Mouse (Mus musculus) hindbrain, embryonic 15.5 days (tissue): ENCODE data around the gene Prpf19. TPM values are rescaled to one million over a fixed set of nuclear protein-coding genes. Genes with fewer than 3 reads are reported as not detected.

Source experiments
- ATAC-seq: fragments of 200-750 bp; cut with Nextera tagmentation; 2 replicates; pipeline ENCODE4 v1.8.0; 2017; ENCODE audit warnings: low read depth, moderate number of reproducible peaks, moderate TSS enrichment; ENCODE audit not compliant: low FRiP score
- H3K27ac ChIP-seq: fragments of 300-500 bp; sonication (generic); replicated peaks from 2 replicates; pipeline ENCODE4 v1.5.1; 2015; ENCODE audit warnings: mild to moderate bottlenecking, inconsistent platforms
- H3K27me3 ChIP-seq: fragments of 300-500 bp; sonication (generic); 2 replicates; pipeline ENCODE4 v1.6.1; 2015; ENCODE audit warnings: control low read depth, inconsistent platforms
- H3K36me3 ChIP-seq: fragments of 300-500 bp; sonication (generic); 2 replicates; pipeline ENCODE4 v1.6.1; 2015; ENCODE audit warnings: control low read depth, inconsistent platforms
- H3K4me1 ChIP-seq: fragments of 300-500 bp; sonication (generic); replicated peaks from 2 replicates; pipeline ENCODE4 v1.6.1; 2015; ENCODE audit warnings: control low read depth, inconsistent platforms
- H3K4me2 ChIP-seq: fragments of 300-500 bp; sonication (generic); 2 replicates; pipeline ENCODE4 v1.6.1; 2015; ENCODE audit warnings: moderate library complexity, mild to moderate bottlenecking, inconsistent platforms
- H3K4me3 ChIP-seq: fragments of 300-500 bp; sonication (generic); 2 replicates; pipeline ENCODE4 v1.5.1; 2015; ENCODE audit warnings: mild to moderate bottlenecking, inconsistent platforms
- H3K9ac ChIP-seq: fragments of 300-500 bp; sonication (generic); 2 replicates; pipeline ENCODE4 v1.6.1; 2015; ENCODE audit warnings: inconsistent platforms
- H3K9me3 ChIP-seq: fragments of 300-500 bp; sonication (generic); 2 replicates; pipeline ENCODE4 v1.6.1; 2016; ENCODE audit warnings: control low read depth, inconsistent platforms
- WGBS: fragments of 180-500 bp; shearing (Covaris S2); methylation state at CpG from one replicate; pipeline ENCODE4 v1.1.7; 2015; 5-methylcytosine and 5-hydroxymethylcytosine counted together
- polyA plus RNA-seq: library from polyadenylated mRNA; unstranded; fragments of >200 nt; fragmentation: Nextera tagmentation; extraction: Ambion mirVana; gene quantifications from 2 replicates; pipeline ENCODE4 v1.2.1, GENCODE M21; 2015

The Prpf19 gene
- polyA plus RNA-seq: 43.3 and 44.1 TPM in 2 replicates

DNA sequence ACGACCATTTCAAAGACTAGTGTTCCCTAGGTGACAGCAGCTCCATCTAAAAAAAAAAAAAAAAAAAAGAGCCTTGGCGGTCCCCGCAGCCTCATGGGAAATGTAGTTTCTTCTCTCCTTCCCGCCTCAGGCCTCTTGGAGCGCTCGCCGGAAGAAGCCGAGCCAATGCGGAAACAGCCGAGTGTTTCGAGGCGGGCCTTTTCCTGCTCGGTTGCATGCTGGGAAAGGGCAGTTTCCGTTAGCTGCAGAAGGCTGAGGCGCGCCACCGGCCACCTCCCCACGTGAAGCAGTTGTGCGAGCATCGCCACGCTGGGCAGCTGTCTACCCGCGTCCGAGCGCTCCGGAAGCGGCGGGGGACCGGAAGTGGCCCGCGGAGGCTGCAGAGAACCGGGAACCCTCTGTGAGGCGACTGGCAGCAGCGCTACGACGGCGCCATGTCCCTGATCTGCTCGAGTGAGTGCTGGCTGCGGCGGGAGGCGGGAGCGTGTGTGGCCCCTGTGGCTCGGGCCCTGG, at the start of gene Prpf19:
Gene Prpf19 (plus strand): TSS at position 216 of the 513 bp plus-strand sequence.
- peak; percentile 97 for ATAC-seq
- H3K9ac ChIP-seq: peak within 1 kb of the TSS; percentile 92
- peaks cover 19% of the 10 kb centered on the region for H3K4me1 ChIP-seq
- WGBS: 0% methylated on average over 43 of the region's 43 CpGs
- peaks cover 24% of the 10 kb centered on the region for H3K36me3 ChIP-seq
- H3K27ac ChIP-seq: peak within 1 kb of the TSS; percentile 95
- H3K4me2 ChIP-seq: peak within 1 kb of the TSS; percentile 77
- H3K4me3 ChIP-seq: peak within 1 kb of the TSS; percentile 95
- no peaks in the 10 kb centered on the region for H3K27me3 ChIP-seq
- no peaks in the 10 kb centered on the region for H3K9me3 ChIP-seq

DNA sequence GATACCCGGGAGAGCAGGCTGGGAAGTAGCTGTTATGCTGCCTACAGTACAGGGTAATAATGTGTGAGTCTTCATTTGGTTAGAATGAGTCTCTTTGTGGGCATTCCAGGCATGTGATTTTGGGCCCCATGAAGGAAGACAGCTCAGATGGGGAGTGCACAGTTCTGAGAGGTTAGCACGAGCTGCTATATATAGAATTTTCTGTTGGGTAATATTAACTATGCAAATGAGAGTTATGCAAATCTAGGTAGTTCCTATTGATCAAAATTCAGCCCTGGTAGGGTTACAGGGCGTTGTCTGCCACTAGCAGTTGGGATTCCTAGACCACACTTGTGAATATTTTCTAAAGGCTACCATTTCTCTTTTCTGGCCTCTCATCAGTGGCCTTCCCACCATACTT, 49.6 kb upstream of the Prpf19 start:
- no peak overlapping the region for H3K9ac ChIP-seq
- no peak for ATAC-seq
- no peak overlapping the region for H3K4me3 ChIP-seq
- H3K36me3 ChIP-seq: no peaks in the 10 kb centered on the region
- peaks cover 15% of the 10 kb centered on the region for H3K4me1 ChIP-seq
- H3K27ac ChIP-seq: no peak overlapping the region
- WGBS: 80% methylated on average over 3 of the region's 3 CpGs
- no peaks in the 10 kb centered on the region for H3K27me3 ChIP-seq
- no peak overlapping the region for H3K4me2 ChIP-seq
- no peaks in the 10 kb centered on the region for H3K9me3 ChIP-seq

DNA sequence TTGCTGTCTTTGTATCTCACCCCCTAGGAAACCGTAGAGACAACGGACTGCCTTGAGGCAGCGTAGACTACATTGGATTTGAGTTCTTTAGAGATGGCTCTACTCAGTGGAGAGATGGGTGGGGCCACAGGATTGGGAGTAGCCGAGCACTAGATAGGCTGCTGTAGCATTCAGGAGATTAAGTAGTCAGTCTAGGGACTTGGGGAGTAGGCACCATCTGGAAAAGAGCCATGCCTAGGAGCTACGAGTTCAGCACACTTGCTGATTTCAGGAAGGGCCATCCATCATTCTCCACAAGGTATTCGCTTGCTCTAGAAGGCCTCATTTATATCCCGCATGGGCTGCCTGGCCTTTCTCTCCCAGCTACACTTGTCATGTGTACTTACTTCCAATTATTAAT, 48.9 kb upstream of the Prpf19 start:
- ATAC-seq: peak; percentile 57
- Histone ChIP-seq H3K27me3 (no peaks in the 10 kb centered on the region), H3K9me3 (no peaks in the 10 kb centered on the region), H3K27ac (peak overlapping the region; percentile 45; the same call in 1 of the 2 replicates), H3K36me3 (no peaks in the 10 kb centered on the region), H3K4me1 (peaks cover 15% of the 10 kb centered on the region), H3K9ac (no peak overlapping the region), H3K4me3 (no peak overlapping the region), H3K4me2 (no peak overlapping the region)
- 58% methylated on average over 7 of the region's 7 CpGs for WGBS

DNA sequence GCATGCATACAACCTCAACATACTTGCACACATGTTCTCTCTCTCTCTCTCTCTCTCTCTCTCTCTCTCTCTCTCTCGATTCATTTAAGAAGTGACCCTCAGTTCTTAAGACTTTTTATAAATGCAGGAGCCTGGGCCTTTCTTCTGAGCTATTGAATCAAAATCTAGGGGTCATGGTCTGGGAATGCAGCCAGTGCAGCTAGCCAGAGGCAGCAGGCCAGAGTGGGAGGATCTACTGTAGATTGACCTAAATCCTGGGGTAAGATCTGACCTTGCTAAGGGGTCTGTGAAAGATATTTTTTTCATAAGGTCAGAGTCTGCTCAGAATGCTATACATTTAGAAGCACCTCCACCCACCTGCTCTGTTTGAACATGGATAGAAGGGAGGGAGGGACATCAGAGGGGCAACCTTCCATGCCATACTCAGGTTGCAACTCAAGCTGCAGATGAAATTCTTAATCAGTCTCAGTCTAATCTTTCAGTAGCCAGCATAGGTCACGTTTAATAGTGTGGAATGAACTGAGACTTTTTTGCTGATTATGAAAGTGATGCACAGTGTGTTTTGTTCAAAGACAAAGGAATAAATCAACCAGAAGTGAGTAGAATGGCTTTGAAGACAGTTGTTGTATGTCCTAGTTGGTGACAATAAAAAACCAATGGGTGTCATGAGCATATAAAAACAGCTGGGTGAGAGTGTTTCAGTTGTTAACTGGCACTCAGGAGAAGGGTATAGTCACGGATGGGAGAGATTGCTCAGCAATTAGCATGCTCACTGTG, 47.5 kb upstream of the Prpf19 start:
- H3K4me2 ChIP-seq: no peak overlapping the region
- WGBS: 32% methylated on average over 3 of the region's 3 CpGs
- H3K27me3 ChIP-seq: no peaks in the 10 kb centered on the region
- no peak for ATAC-seq
- peaks cover 15% of the 10 kb centered on the region for H3K4me1 ChIP-seq
- H3K27ac ChIP-seq: no peak overlapping the region
- H3K4me3 ChIP-seq: no peak overlapping the region
- H3K9me3 ChIP-seq: no peaks in the 10 kb centered on the region
- no peak overlapping the region for H3K9ac ChIP-seq
- H3K36me3 ChIP-seq: no peaks in the 10 kb centered on the region

DNA sequence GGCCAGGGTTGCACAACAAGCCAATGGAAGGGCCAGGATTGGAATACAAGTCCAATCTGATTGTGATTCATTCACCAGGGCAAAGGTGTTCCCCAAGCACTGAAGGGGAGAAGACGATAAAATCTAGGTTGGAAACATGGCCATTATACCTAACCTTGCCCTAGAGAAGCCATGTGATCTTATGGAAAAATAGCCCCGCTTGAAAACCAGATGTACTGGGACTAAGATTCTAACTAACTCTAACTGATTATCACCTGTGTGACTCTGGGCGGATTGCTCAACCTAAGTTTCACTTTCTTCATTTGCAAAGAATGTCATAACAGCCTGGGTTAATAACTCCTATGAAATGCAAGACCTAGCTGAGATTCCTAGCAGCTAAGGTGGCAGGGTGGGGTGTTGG, 39.6 kb upstream of the Prpf19 start:
- 91% methylated on average over 3 of the region's 3 CpGs for WGBS
- Histone ChIP-seq H3K4me3 (no peak overlapping the region), H3K9ac (no peak overlapping the region), H3K4me2 (no peak overlapping the region), H3K4me1 (no peaks in the 10 kb centered on the region), H3K27me3 (no peaks in the 10 kb centered on the region), H3K27ac (no peak overlapping the region), H3K9me3 (no peaks in the 10 kb centered on the region), H3K36me3 (peaks cover 32% of the 10 kb centered on the region)
- ATAC-seq: no peak

DNA sequence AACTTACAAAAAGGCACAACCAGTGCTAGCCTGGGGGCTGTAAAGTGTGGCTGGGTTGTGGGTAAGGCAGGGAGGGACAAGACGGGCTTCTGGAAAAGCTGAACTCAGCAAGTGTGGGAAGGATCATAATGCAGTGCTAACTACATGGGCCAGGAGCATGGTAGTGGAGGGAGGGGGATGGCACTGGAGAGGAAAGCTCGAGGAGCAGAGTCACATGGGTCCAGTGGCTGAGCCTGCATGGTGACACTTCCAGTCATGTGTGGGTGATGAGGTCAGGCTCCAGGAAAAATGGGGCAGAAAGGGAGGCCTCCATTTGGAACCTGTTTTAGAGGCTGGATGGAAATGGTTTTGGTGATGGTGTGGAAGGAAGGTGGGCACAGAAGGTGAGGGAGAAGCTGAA, 38.5 kb upstream of the Prpf19 start:
- Histone ChIP-seq H3K9me3 (no peaks in the 10 kb centered on the region), H3K4me1 (no peaks in the 10 kb centered on the region), H3K4me3 (no peak overlapping the region), H3K9ac (no peak overlapping the region), H3K4me2 (no peak overlapping the region), H3K27me3 (no peaks in the 10 kb centered on the region), H3K36me3 (peaks cover 43% of the 10 kb centered on the region), H3K27ac (no peak overlapping the region)
- ATAC-seq: peak; percentile 36; the same call in 1 of the 2 replicates
- 41% methylated on average over 2 of the region's 2 CpGs for whole genome bisulfite sequencing

DNA sequence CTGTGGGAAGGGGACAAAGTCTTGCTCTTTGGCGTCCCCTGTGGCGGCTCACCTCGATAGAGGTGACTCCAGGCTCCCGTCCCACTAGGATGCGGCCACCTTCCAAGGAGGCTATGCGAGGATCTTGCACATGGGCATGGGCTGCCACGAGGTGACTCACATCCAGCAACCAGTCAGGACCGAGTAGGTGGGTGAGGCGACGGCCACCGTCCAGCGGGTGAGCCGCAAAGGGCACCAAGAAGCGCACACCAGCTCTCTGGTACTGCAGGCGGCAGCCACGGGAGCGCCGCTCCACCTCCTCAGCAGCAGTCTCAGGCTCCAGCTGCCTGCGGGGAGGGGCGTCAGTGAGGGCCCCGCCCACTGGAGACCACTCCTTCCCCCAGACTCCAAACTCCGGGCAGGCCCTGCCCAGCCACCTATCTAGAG, 34.9 kb upstream of the Prpf19 start:
- ATAC-seq: no peak
- 45% methylated on average over 22 of the region's 22 CpGs for WGBS

DNA sequence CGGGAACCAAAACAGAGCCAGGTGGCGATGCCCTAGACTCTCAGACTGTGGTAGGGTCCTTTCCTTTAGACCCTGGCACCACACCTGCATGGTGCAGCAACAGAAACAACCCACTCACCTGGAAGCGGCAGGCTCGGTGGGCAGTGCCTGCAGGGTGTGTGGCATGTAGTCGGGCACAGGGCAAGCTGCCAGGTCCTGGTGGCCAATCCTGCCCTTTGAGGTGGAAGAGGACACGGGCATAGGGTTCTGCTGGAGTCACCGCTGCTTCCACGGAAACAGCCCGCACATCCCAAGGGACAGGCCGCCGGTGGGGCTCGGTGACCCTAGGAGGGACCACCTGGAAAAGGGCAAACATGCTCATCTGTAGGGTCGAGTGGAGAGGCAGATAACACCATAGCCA, 28.7 kb upstream of the Prpf19 start:
- Histone ChIP-seq H3K4me3 (no peak overlapping the region), H3K36me3 (peaks cover 52% of the 10 kb centered on the region), H3K27ac (no peak overlapping the region), H3K4me1 (peaks cover 32% of the 10 kb centered on the region), H3K9ac (no peak overlapping the region), H3K9me3 (no peaks in the 10 kb centered on the region), H3K4me2 (no peak overlapping the region), H3K27me3 (no peaks in the 10 kb centered on the region)
- WGBS: 84% methylated on average over 13 of the region's 13 CpGs
- ATAC-seq: no peak

More for the DNA sequence above, 34.9 kb upstream of the Prpf19 start:
- peaks cover 79% of the 10 kb centered on the region for H3K36me3 ChIP-seq
- no peak overlapping the region for H3K4me3 ChIP-seq
- H3K4me1 ChIP-seq: no peaks in the 10 kb centered on the region
- no peaks in the 10 kb centered on the region for H3K27me3 ChIP-seq
- no peak overlapping the region for H3K27ac ChIP-seq
- H3K9me3 ChIP-seq: no peaks in the 10 kb centered on the region
- no peak overlapping the region for H3K9ac ChIP-seq
- H3K4me2 ChIP-seq: no peak overlapping the region

DNA sequence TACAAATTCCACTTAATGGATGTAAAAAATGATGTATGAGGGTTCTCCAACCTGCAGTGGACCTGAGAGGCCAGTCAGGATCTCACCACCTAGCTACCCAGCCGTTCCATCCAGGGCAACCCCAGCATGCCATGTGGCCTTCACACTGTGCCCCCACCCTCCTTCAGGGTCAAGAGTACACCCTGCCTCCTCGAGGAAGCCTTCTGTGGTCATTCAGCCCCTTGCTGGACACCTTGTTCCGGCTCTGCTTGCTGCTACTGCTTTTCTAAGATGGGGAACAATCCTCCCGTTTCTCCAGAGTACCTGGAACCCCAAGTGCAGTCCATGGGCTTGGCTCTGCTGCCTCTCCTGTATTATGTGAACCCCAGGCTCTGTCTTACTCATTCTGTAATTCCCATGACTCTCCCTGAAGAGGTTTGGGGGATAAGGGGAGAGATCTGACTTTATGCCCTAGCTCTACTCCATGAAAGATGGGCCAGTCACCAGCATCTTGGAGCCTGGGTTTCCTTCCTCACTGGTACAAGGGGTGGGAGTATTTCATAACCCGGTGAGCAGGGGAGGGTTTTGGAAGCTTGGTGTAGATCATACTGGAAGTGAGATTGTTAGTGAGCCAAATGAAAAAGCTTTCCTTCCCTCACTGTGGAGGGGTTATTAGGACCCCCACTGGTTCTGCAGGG, 26.9 kb upstream of the Prpf19 start:
- H3K4me1 ChIP-seq: peaks cover 32% of the 10 kb centered on the region
- peak overlapping the region; percentile 93 for H3K27ac ChIP-seq
- peak overlapping the region; percentile 83 for H3K4me3 ChIP-seq
- H3K36me3 ChIP-seq: peaks cover 50% of the 10 kb centered on the region
- ATAC-seq: 0 out of 2 replicates have a peak, but pooled peaks have one; percentile 0
- 21% methylated on average over 5 of the region's 5 CpGs for WGBS
- peak overlapping the region; percentile 94 for H3K9ac ChIP-seq
- H3K27me3 ChIP-seq: no peaks in the 10 kb centered on the region
- no peaks in the 10 kb centered on the region for H3K9me3 ChIP-seq
- H3K4me2 ChIP-seq: peak overlapping the region; percentile 89

DNA sequence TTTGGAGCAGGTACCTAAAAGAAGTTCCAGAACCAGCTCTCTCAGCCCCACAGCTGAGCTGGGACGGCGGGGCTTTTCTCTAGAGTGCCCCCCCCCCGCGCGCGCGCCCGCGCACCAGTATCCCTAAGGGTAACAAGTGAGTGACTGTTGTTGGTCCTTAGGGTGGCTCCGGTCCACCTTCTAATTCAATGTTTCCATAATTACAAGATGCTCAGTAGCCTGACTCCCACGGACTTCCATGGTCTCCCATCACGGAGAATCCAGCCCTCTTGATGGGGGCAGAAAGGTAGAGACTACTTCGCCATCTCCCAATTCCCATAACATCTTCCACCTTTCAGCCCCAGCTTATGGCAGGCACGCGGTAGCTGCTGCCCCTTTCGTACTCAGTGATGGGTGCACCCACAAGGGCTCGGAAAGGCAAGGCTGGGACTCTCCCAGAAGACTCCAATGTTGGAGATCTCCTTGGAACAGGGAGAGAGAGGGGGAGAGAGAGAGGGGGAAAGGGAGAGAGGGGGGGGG, 26.3 kb upstream of the Prpf19 start:
- H3K4me3 ChIP-seq: peak overlapping the region; percentile 83
- no peaks in the 10 kb centered on the region for H3K9me3 ChIP-seq
- H3K9ac ChIP-seq: peak overlapping the region; percentile 94
- WGBS: under 1% methylated on average over 17 of the region's 17 CpGs
- peak overlapping the region; percentile 93 for H3K27ac ChIP-seq
- peaks cover 50% of the 10 kb centered on the region for H3K36me3 ChIP-seq
- H3K4me1 ChIP-seq: peaks cover 32% of the 10 kb centered on the region
- H3K27me3 ChIP-seq: no peaks in the 10 kb centered on the region
- peak; percentile 32 for ATAC-seq
- peak overlapping the region; percentile 89 for H3K4me2 ChIP-seq

DNA sequence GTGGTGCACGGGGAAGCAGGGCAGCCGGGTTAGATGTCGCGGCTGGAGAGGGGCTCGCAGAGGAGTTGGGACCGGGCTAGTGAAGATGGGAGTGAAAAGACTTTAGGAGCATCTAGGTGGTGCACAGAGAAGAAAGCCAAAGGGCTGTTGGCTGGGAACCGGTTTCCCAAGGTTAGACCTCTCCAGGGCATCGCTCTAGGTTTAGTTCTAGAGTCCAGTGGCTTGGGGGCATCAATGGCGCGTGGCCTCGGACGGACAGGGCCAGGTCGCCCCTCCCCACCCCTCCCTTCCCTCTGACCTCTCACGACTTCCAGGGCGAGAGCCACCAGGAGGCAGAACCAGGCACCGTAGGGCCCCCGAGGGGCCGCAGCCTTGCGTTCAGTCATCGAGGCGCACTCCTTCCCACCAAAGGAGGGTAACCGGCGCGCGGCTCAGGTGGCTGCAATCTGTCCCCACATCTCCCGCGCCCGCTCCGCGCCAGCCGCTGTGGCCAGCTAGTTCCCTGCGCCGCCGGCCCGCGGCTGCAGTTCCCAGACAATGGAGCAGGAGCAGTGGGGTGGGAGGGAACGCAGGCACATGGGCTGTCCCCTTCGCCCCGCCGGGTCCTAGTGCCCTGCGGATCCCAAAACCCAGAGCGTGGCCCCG, 25.7 kb upstream of the Prpf19 start:
- H3K4me3 ChIP-seq: peak overlapping the region; percentile 83
- whole genome bisulfite sequencing: under 1% methylated on average over 41 of the region's 43 CpGs
- H3K4me1 ChIP-seq: peaks cover 32% of the 10 kb centered on the region
- H3K9me3 ChIP-seq: no peaks in the 10 kb centered on the region
- H3K9ac ChIP-seq: peak overlapping the region; percentile 94
- ATAC-seq: peak; percentile 94
- H3K4me2 ChIP-seq: peak overlapping the region; percentile 89
- H3K36me3 ChIP-seq: peaks cover 50% of the 10 kb centered on the region
- peak overlapping the region; percentile 93 for H3K27ac ChIP-seq
- no peaks in the 10 kb centered on the region for H3K27me3 ChIP-seq
